Mouse (Mus musculus) C2C12 (cell line): ENCODE data around the gene Adgra3. TPM values are rescaled to one million over a fixed set of nuclear protein-coding genes. Genes with fewer than 3 reads are reported as not detected.

Source experiments
- H3K27me3 ChIP-seq: one replicate; pipeline ENCODE4 v1.6.1; 2011; ENCODE audit not compliant: control insufficient read depth, insufficient read depth, insufficient read length
- H3K36me3 ChIP-seq: one replicate; pipeline ENCODE4 v1.6.1; 2011; ENCODE audit not compliant: control insufficient read depth, insufficient read depth
- H3K4me3 ChIP-seq: one replicate; pipeline ENCODE4 v1.5.1; 2011; ENCODE audit warnings: mild to moderate bottlenecking, control low read depth; ENCODE audit not compliant: poor library complexity, insufficient read depth, severe bottlenecking
- H3K79me2 ChIP-seq: one replicate; pipeline ENCODE4 v1.6.1; 2011; ENCODE audit not compliant: control insufficient read depth, insufficient read depth
- H3K79me3 ChIP-seq: one replicate; pipeline ENCODE4 v1.6.1; 2011; ENCODE audit warnings: low read depth, control low read depth
- H3ac ChIP-seq: one replicate; pipeline ENCODE3; 2011; ENCODE audit warnings: low read depth; ENCODE audit not compliant: control insufficient read depth, insufficient read length
- CEBPB ChIP-seq: IDR thresholded peaks from one replicate; pipeline ENCODE4 v1.6.1; 2011; ENCODE audit warnings: low read depth, mild to moderate bottlenecking, control low read depth, moderate library complexity
- CTCF ChIP-seq: IDR thresholded peaks from one replicate; pipeline ENCODE4 v1.5.1; 2011; ENCODE audit not compliant: control insufficient read depth, insufficient read depth, insufficient read length
- FOSL1 ChIP-seq: IDR thresholded peaks from one replicate; pipeline ENCODE4 v1.8.0; 2011; ENCODE audit warnings: mild to moderate bottlenecking, low read length; ENCODE audit not compliant: poor library complexity, insufficient read depth, severe bottlenecking
- MAX ChIP-seq: IDR thresholded peaks from one replicate; pipeline ENCODE4 v1.6.1; 2011; ENCODE audit warnings: mild to moderate bottlenecking, control low read depth
- MYOD1 ChIP-seq: IDR thresholded peaks from one replicate; pipeline ENCODE4 v1.6.1; 2011; ENCODE audit warnings: low read depth; ENCODE audit not compliant: control insufficient read depth, insufficient read length
- MYOG ChIP-seq: IDR thresholded peaks from one replicate; pipeline ENCODE4 v1.6.1; 2011; ENCODE audit not compliant: control insufficient read depth, insufficient read length; ENCODE audit errors: extremely low read depth
- USF1 ChIP-seq: IDR thresholded peaks from one replicate; pipeline ENCODE4 v1.6.1; 2011; ENCODE audit warnings: low read depth, mild to moderate bottlenecking, control low read depth, moderate library complexity
- polyA plus RNA-seq: library from polyadenylated mRNA; unstranded; fragments of >200 nt; fragmentation: generic; extraction: Trizol; gene quantifications from one replicate; pipeline ENCODE4 v1.2.1, GENCODE M21; 2012; ENCODE audit warnings: missing spikeins

Gene Adgra3
- polyA plus RNA-seq, 1 experiment: 28.9 TPM

DNA sequence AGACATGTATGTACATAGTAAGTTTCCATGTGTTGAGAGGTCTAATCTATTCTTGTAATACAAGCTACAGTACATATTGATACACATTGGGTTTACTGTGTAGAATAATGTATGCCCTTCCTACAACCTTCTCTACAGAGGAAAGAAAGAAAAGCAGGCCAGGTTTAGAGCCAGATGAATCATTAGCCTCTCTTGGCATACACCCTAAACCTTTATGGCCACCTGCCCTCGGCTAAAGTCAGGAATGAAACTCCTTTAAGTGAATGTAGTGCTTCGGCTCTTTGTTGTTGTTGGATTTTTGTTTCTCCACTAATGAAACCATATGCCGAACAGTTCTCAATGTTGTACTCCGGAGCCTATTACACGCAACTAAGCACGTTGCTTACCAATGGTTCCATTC lies 27.5 kb downstream of the Adgra3 start:
- no peak overlapping the region for H3K4me3 ChIP-seq
- no peak overlapping the region for H3ac ChIP-seq
- no peak for TF ChIP-seq MAX
- no peak for TF ChIP-seq MYOG
- no peak for TF ChIP-seq USF1
- TF ChIP-seq MYOD1: no peak
- TF ChIP-seq CTCF: no peak
- peaks cover 84% of the 10 kb centered on the region for H3K79me2 ChIP-seq
- H3K36me3 ChIP-seq: no peaks in the 10 kb centered on the region
- H3K79me3 ChIP-seq: peaks cover 29% of the 10 kb centered on the region
- H3K27me3 ChIP-seq: no peaks in the 10 kb centered on the region

DNA sequence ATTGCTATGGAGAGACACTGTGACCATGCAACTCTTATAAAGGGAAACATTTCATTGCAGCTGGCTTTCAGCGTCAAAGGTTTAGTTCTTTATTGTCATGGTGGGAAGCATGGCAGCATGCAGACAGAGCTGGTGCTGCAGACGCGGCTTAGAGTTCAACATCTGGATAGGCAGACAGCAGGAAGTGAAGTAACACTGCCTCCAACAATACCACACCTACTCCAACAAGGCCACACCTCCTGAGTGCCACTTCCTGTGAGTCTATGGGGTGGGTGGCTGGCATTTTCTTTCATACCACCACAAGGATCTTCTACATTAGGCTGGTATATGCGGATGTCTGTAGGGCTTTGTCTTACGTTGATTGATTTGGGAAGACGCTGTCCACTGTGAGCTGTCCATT lies 29.1 kb downstream of the Adgra3 start:
- Histone ChIP-seq H3K4me3 (no peak overlapping the region), H3K79me2 (peaks cover 74% of the 10 kb centered on the region), H3ac (no peak overlapping the region), H3K27me3 (no peaks in the 10 kb centered on the region), H3K79me3 (peaks cover 30% of the 10 kb centered on the region), H3K36me3 (no peaks in the 10 kb centered on the region)
- TF ChIP-seq MYOD1 (no peak), USF1 (no peak), CTCF (no peak), MAX (no peak), CEBPB (no peak), MYOG (no peak), FOSL1 (no peak)

DNA sequence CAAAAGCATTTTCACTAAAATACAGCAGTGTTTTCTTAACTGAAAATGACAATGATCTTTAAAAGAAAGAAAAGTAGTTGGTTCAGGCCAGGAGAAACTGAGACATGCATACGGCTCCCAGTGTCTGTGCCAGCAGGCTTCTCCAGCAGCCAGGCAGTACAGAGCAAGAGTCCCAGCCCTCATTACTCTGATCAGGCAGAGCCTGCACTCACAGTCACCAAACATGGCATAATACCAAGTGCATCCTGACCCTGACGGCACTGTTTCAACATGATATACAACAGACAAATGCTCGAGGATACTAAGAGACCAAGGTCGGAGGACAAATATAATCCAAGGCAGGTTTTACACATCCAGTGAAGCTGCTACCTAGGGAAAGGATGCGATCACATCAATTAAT lies 31.2 kb downstream of the Adgra3 start:
- H3K4me3 ChIP-seq: no peak overlapping the region
- peaks cover 65% of the 10 kb centered on the region for H3K79me2 ChIP-seq
- peaks cover 4% of the 10 kb centered on the region for H3K36me3 ChIP-seq
- peaks cover 29% of the 10 kb centered on the region for H3K79me3 ChIP-seq
- no peak overlapping the region for H3ac ChIP-seq
- H3K27me3 ChIP-seq: no peaks in the 10 kb centered on the region
- TF ChIP-seq USF1 (no peak), MYOG (no peak), CEBPB (no peak), FOSL1 (no peak)

DNA sequence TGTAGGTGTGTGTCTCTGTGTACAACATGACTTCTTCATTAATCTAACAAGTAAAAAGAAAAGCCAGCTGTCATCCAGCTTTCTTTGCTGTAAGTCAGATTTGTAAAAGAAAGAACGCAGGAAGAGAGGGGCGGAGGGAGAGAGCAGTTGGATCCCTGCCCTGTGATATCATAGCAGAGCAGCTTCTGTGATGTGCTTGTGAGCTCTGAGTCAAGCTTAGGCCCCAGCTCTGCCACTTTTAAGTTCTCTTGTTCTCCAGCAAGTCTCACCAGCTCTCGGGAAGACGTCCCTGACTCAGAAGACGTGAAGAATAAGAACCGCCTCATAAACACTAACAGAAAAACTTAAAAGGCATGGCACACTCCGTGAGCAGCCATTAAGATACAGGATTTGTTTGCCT lies 31.8 kb downstream of the Adgra3 start:
- Histone ChIP-seq H3K79me2 (peaks cover 61% of the 10 kb centered on the region), H3K79me3 (peaks cover 28% of the 10 kb centered on the region), H3K4me3 (no peak overlapping the region), H3K27me3 (no peaks in the 10 kb centered on the region), H3K36me3 (peaks cover 4% of the 10 kb centered on the region), H3ac (no peak overlapping the region)
- TF ChIP-seq MYOG (no peak), MAX (no peak), CEBPB (no peak), MYOD1 (no peak), FOSL1 (no peak), USF1 (no peak), CTCF (no peak)

DNA sequence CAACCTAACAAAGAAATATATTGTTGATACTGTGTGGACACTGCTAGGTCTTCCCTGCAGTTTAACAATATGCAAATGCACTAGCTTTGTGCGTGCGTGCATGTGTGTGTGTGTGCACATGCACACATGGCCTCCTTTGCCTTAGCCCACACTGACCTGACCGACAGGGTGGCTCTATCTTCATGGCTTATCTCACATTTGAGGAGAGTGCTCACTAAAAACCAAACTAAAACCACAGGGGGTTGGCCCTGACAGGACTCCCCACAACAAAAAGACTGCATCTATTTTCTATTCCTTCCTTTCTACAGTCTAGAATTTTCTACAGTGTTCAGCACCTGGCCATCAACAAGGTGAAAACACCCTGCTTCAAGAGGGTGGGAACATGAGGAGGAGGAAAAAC lies 32.7 kb downstream of the Adgra3 start:
- H3K36me3 ChIP-seq: peaks cover 4% of the 10 kb centered on the region
- no peak overlapping the region for H3ac ChIP-seq
- TF ChIP-seq FOSL1: no peak
- TF ChIP-seq MYOG: no peak
- no peak for TF ChIP-seq CEBPB
- no peak for TF ChIP-seq MAX
- TF ChIP-seq MYOD1: no peak
- no peak for TF ChIP-seq USF1
- TF ChIP-seq CTCF: no peak
- peaks cover 19% of the 10 kb centered on the region for H3K79me3 ChIP-seq
- H3K79me2 ChIP-seq: peaks cover 52% of the 10 kb centered on the region
- no peak overlapping the region for H3K4me3 ChIP-seq
- H3K27me3 ChIP-seq: no peaks in the 10 kb centered on the region

DNA sequence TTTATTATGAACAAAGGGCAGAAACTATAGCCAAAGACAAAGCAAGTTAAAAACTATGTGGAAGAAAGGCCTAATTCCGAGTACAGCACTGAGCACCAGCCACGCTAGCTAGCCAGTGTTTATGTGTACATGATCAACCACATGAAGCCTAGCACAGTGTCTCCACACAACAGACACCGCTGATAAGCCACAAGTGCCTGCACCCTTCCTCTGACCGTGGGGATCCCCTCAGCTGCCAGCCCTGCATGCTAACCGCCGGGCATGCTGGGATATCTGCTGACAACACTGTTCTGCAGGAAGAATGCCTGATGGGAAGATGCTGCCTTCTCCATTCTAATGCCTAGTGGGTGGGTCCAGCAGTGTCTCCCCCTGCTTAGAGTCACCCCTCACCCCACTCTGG lies 34.7 kb downstream of the Adgra3 start:
- Histone ChIP-seq H3K36me3 (peaks cover 4% of the 10 kb centered on the region), H3K79me2 (peaks cover 32% of the 10 kb centered on the region), H3K4me3 (no peak overlapping the region), H3K79me3 (peaks cover 6% of the 10 kb centered on the region), H3ac (no peak overlapping the region), H3K27me3 (no peaks in the 10 kb centered on the region)
- TF ChIP-seq MAX (no peak), CEBPB (no peak), MYOD1 (no peak), MYOG (no peak), FOSL1 (no peak), USF1 (no peak), CTCF (no peak)
